Mouse (Mus musculus): ENCODE results near the gene Gm38392. TPM values are rescaled to one million over a fixed set of nuclear protein-coding genes. Genes with fewer than 3 reads are reported as not detected.
"Not testable (repeated sequence)": the region's sequence is repeated elsewhere in the genome, so short reads cannot be mapped to it uniquely, and the experiment has no call there.

Gm38392 gene
- polyA plus RNA-seq, 1 experiment from 2014 or later = not detected

DNA sequence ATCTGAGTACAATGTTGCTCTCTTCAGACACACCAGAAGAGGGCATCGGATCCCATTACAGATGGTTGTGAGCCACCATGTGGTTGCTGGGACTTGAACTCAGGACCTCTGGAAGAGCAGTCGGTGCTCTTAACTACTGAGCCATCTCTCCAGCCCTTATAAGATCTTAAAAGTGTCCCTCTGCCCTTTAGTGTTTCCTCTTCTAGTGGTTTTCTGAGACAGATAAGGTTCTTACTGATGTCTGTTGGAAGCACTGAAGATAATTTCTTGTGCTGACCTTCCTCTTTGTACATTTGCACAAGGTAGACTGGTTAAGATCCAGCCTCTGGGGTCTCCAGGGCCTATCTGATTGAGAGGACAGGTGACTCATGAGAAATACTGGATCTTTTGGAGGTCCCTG, 15.7 kb downstream of the Gm38392 start:
- not testable (repeated sequence) for H3K36me3 ChIP-seq; H3K27ac ChIP-seq (replicated peaks); H3K4me3 ChIP-seq; H3K27me3 ChIP-seq (ENCODE audit: low read depth, poor library complexity, severe bottlenecking); DNase-seq (ENCODE audit: low spot score); H3K4me1 ChIP-seq; H3K9me3 ChIP-seq (replicated peaks)
- 86% methylated on average over 2 of the region's 2 CpGs for WGBS

DNA sequence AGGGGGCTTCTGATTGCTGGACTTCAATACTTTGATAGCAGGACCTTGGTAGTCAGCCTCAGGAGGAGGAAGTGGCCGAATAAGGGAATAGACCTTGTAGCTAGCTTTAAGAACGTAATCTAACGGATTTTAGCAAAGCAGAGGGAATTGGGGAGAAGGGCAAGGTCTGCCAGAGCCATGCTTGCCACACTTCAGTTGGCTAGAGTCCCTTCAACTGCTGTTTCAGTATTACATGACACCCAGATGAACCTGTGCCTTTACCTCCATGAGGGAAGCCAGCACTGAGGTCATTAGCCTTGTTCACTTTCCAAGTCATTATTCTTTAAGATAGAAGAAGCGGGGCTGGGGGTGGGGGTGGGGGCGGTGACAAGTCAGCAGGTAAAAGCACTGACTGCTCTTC, 18.0 kb downstream of the Gm38392 start:
- Histone ChIP-seq H3K27ac (replicated peaks) (no peak overlapping the region), H3K36me3 (no peaks in the 10 kb centered on the region), H3K4me3 (no peak overlapping the region), H3K27me3 (ENCODE audit: low read depth, poor library complexity, severe bottlenecking) (no peaks in the 10 kb centered on the region), H3K9me3 (replicated peaks) (no peaks in the 10 kb centered on the region), H3K4me1 (no peaks in the 10 kb centered on the region)
- DNase-seq (ENCODE audit: low spot score) = no peak
- 92% methylated on average over 5 of the region's 5 CpGs for WGBS

DNA sequence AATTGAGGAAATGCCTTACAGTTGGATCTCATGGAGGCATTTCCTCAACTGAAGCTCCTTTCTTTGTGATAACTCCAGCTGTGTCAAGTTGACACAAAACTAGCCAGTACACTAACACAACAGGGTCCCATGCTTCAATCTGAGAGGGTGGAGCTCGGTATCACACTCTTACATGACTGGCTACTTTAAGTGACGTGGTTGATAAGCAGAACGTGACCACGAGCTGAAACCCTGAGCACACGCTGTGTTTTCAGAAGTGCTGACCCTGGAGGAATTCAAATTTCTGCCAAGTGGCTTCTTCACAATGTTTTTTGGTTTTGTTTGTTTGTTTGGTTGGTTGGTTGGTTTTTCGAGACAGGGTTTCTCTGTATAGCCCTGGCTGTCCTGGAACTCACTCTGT, 19.0 kb downstream of the Gm38392 start:
- not testable (repeated sequence) for H3K4me1 ChIP-seq; H3K36me3 ChIP-seq; H3K4me3 ChIP-seq; H3K27ac ChIP-seq (replicated peaks); H3K9me3 ChIP-seq (replicated peaks); DNase-seq (ENCODE audit: low spot score); H3K27me3 ChIP-seq (ENCODE audit: low read depth, poor library complexity, severe bottlenecking)
- 86% methylated on average over 6 of the region's 6 CpGs for WGBS

DNA sequence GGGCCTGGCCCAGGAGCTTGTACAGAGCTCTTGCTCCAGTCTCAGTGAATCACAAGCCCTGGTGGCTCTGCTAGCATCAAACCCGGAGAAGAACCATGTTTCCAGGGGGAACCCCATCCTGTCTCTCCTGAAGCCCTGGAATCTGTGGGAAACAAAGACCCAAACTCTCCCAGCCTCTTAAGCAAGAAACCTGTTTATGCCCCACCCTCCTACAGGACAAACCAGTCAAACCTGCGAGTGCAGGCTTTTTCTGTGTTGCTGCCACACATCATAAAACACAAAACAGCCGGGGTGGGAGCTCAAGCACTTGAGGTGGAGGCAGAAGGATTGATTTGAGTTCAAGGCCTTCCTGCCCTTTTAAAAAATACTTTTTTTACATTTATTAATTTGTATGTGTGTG, 24.7 kb downstream of the Gm38392 start:
- Histone ChIP-seq H3K27ac (replicated peaks) (no peak overlapping the region), H3K27me3 (ENCODE audit: low read depth, poor library complexity, severe bottlenecking) (peaks cover 11% of the 10 kb centered on the region), H3K9me3 (replicated peaks) (no peaks in the 10 kb centered on the region), H3K36me3 (no peaks in the 10 kb centered on the region), H3K4me1 (no peaks in the 10 kb centered on the region), H3K4me3 (no peak overlapping the region)
- 83% methylated on average over 3 of the region's 3 CpGs for WGBS
- no peak for DNase-seq (ENCODE audit: low spot score)

DNA sequence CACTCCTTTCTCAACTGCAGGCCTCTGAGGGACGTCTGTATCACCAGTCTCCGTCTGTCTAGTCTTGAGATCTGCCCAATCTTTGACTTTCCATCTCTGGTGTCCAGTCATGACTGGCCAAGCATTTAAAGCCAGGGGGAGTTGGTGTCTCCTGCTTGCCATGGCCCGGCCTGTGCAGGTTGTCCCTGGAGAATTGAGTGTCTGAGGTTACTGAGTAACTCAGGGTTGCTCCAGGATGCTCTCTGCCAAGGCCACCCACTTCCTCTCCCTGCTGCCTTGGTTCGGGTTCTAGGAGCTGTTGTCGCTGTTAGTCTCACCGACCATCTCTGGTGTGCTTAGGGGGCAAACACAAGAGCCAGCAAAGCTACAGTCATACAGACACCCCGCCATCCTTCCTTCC, 30.6 kb downstream of the Gm38392 start:
- H3K9me3 ChIP-seq (replicated peaks) = no peaks in the 10 kb centered on the region
- no peak overlapping the region for H3K27ac ChIP-seq (replicated peaks)
- no peak for DNase-seq (ENCODE audit: low spot score)
- H3K4me3 ChIP-seq = no peak overlapping the region
- peaks cover 15% of the 10 kb centered on the region for H3K4me1 ChIP-seq
- H3K27me3 ChIP-seq (ENCODE audit: low read depth, poor library complexity, severe bottlenecking) = peaks cover 71% of the 10 kb centered on the region
- 82% methylated on average over 7 of the region's 7 CpGs for WGBS
- H3K36me3 ChIP-seq = no peaks in the 10 kb centered on the region

DNA sequence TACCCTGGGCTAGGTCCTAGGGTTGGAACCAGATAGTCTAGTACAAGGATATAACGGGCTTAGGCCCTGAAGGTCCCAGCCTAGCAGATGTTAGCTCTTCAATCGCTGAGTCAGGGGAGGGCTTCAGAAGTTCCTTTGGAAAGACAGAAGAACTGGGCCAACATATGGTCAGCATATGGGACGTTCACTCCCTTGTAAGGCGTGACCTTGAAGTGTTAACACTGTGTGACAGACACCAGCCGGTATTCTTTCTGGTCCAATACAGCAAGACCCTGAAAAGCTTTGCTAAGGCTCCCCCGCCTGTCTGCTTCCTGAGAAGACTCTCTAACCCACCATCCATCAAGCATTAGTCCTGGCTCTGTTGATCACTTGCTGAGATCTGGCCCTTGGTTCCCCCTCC, 31.1 kb downstream of the Gm38392 start:
- H3K27ac ChIP-seq (replicated peaks) = no peak overlapping the region
- no peaks in the 10 kb centered on the region for H3K9me3 ChIP-seq (replicated peaks)
- no peak for DNase-seq (ENCODE audit: low spot score)
- peaks cover 73% of the 10 kb centered on the region for H3K27me3 ChIP-seq (ENCODE audit: low read depth, poor library complexity, severe bottlenecking)
- 81% methylated on average over 6 of the region's 6 CpGs for WGBS
- H3K4me1 ChIP-seq = peaks cover 15% of the 10 kb centered on the region
- H3K4me3 ChIP-seq = no peak overlapping the region
- H3K36me3 ChIP-seq = no peaks in the 10 kb centered on the region

DNA sequence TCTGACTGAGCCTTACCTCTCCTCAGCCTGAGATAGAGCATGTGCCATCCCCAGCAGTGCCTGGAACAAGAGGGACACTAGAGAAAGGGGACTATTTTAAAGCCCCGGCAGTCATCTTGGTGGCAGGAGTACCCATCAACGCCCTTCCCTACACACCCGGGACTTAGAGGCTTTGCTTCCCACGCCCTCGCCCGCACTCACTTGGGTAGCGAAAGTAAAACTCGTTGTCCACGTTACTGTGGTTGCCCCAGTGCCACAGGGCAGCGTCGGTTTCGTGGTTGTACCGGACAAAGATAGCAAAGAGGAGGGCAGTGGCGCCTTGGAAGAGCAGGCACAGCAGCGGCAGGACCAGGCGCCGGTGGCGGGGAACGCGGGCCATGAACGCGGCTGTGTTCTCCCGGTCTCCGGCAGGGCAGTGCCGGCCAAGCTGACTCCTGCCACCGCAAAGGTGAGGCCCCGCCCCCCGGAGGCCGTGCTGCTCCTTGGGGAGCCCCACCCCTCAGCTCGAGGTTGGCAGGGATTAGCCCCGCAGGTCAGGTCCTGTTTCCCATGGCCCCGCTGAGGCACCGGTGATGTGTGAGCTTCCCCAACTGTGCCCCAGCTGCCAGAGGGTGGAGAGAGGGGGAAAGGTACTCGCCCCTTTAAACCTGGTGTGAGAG, 32.6 kb downstream of the Gm38392 start, which contains the start of gene Rhbg:
Gene Rhbg, minus strand, starts transcription at position 442 of the 659 bp plus-strand sequence.
- WGBS = 3% methylated on average over 34 of the region's 34 CpGs
- no peak within 1 kb of the TSS for H3K27ac ChIP-seq (replicated peaks)
- no peak for DNase-seq (ENCODE audit: low spot score)
- H3K4me3 ChIP-seq = peak within 1 kb of the TSS; percentile 45
- no peaks in the 10 kb centered on the region for H3K9me3 ChIP-seq (replicated peaks)
- peaks cover 73% of the 10 kb centered on the region for H3K27me3 ChIP-seq (ENCODE audit: low read depth, poor library complexity, severe bottlenecking)
- H3K4me1 ChIP-seq = peaks cover 15% of the 10 kb centered on the region
- H3K36me3 ChIP-seq = no peaks in the 10 kb centered on the region

DNA sequence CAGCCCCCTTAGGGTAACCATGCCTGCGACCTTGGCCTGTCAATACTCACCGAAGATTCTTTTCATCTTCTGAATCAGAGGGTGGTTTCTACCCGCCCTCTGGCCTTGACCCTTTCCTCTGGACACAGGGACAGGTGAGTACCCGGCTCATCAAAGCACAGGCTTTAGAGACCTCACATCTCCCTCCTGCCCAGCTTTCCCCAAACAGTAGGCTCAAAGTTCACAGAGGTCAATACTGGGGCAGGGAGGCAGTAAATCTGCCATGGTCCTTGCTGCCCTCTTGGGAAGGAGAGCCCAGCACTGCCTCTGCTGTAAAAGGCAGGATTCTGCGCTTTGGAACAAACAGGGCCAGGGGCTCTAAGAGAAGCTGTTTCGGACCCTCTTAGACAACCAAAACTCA, 34.3 kb downstream of the Gm38392 start:
- WGBS = 73% methylated on average over 6 of the region's 6 CpGs
- peaks cover 19% of the 10 kb centered on the region for H3K4me1 ChIP-seq
- peaks cover 80% of the 10 kb centered on the region for H3K27me3 ChIP-seq (ENCODE audit: low read depth, poor library complexity, severe bottlenecking)
- no peaks in the 10 kb centered on the region for H3K9me3 ChIP-seq (replicated peaks)
- H3K27ac ChIP-seq (replicated peaks) = no peak overlapping the region
- no peaks in the 10 kb centered on the region for H3K36me3 ChIP-seq
- H3K4me3 ChIP-seq = no peak overlapping the region
- no peak for DNase-seq (ENCODE audit: low spot score)

DNA sequence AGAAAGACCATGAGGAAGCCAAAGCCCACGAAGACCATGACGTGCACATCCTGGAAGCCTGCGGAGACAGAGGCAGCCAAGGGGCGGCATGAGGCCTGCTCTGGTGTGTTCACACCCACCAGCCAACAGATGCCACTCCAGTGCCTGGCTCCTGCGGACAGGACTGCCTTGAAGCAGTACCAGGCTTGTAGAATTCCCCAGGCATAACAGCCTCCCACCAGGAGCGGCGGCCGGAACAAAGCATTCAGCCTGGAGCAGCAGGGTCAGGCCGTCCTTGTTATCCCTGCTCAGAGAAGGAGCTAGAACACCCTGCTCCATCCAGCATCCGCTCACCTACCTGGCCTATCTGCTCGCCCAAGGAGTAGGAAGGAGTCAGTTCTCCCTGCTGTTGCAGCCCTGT, 38.6 kb downstream of the Gm38392 start:
- Histone ChIP-seq H3K27ac (replicated peaks) (0 out of 2 replicates have a peak overlapping the region, but pooled peaks have one; percentile 23), H3K27me3 (ENCODE audit: low read depth, poor library complexity, severe bottlenecking) (peaks cover 80% of the 10 kb centered on the region), H3K4me3 (no peak overlapping the region), H3K36me3 (no peaks in the 10 kb centered on the region), H3K9me3 (replicated peaks) (no peaks in the 10 kb centered on the region), H3K4me1 (peaks cover 5% of the 10 kb centered on the region; the same call in 1 of the 2 replicates)
- WGBS = 70% methylated on average over 11 of the region's 11 CpGs
- no peak for DNase-seq (ENCODE audit: low spot score)

DNA sequence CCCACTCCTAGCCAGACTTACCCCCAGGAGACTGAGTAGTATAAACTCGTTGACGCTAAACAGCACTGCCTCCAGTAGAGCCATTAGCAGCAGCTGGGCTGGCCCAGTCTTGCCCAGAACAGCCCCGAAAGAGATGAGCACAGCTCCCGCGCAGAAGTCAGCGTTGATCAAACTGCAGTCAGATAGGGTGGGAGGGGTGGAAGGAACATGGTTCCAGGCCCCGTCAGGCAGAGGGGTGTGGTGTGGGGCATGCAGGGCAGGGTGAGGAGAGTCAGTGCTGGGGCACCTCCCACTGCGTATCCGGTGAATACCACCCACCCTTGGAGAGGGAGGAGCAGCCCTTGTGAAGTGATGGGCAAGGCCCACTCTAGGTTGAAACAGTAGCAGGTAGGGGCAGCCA, 39.3 kb downstream of the Gm38392 start:
- no peaks in the 10 kb centered on the region for H3K36me3 ChIP-seq
- DNase-seq (ENCODE audit: low spot score) = no peak
- WGBS = 75% methylated on average over 9 of the region's 9 CpGs
- H3K27ac ChIP-seq (replicated peaks) = no peak overlapping the region
- H3K27me3 ChIP-seq (ENCODE audit: low read depth, poor library complexity, severe bottlenecking) = peaks cover 80% of the 10 kb centered on the region
- H3K4me1 ChIP-seq = peaks cover 13% of the 10 kb centered on the region; the same call in 1 of the 2 replicates
- H3K9me3 ChIP-seq (replicated peaks) = no peaks in the 10 kb centered on the region
- H3K4me3 ChIP-seq = no peak overlapping the region

DNA sequence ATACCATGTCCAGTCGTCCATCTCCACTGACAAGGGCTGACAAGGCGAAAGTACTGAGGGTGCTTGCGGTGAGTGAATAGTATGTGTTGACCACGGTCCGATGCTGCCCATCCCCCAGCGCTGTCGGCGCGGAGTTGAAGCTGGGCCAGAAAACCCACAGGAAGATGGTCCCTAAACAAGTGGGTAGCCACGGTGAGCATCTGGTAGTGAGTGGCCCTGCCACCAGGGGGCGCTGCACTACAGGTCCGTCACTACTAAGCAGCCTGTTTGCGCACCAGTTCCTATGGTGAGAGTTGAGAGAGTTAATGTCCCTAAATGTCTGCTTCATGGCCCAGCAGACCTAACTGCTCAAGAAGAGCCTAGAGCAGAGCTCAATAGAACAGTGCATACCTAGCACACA, 41.2 kb downstream of the Gm38392 start:
- no peak overlapping the region for H3K4me3 ChIP-seq
- peaks cover 28% of the 10 kb centered on the region for H3K4me1 ChIP-seq
- DNase-seq (ENCODE audit: low spot score) = peak; percentile 74
- no peaks in the 10 kb centered on the region for H3K36me3 ChIP-seq
- H3K27me3 ChIP-seq (ENCODE audit: low read depth, poor library complexity, severe bottlenecking) = peaks cover 83% of the 10 kb centered on the region
- no peak overlapping the region for H3K27ac ChIP-seq (replicated peaks)
- WGBS = 24% methylated on average over 13 of the region's 13 CpGs
- no peaks in the 10 kb centered on the region for H3K9me3 ChIP-seq (replicated peaks)

DNA sequence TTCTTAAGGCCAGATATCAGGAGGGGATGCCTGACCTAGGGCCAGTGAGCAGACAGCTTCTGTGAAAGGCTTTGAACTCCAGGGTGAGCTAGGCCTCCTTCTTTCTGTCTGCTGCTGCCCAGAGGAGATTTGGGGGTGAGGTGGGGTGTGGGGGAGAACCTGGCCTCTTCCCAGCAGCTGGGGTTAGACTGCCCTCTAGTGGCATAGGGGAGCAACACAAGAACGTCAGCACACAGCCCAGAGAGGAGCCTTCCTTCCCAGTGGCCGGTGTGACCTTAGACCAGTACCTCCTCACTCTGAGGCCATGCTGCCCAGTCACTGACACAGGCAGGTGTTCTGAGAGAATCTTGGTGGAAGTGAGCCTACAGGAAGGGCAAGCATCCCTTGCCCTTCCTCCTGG, 42.9 kb downstream of the Gm38392 start:
- H3K27ac ChIP-seq (replicated peaks) = no peak overlapping the region
- no peaks in the 10 kb centered on the region for H3K36me3 ChIP-seq
- WGBS = 7% methylated on average over 2 of the region's 2 CpGs
- peaks cover 100% of the 10 kb centered on the region for H3K27me3 ChIP-seq (ENCODE audit: low read depth, poor library complexity, severe bottlenecking)
- H3K4me1 ChIP-seq = peaks cover 42% of the 10 kb centered on the region
- H3K9me3 ChIP-seq (replicated peaks) = no peaks in the 10 kb centered on the region
- H3K4me3 ChIP-seq = no peak overlapping the region
- DNase-seq (ENCODE audit: low spot score) = peak; percentile 69

DNA sequence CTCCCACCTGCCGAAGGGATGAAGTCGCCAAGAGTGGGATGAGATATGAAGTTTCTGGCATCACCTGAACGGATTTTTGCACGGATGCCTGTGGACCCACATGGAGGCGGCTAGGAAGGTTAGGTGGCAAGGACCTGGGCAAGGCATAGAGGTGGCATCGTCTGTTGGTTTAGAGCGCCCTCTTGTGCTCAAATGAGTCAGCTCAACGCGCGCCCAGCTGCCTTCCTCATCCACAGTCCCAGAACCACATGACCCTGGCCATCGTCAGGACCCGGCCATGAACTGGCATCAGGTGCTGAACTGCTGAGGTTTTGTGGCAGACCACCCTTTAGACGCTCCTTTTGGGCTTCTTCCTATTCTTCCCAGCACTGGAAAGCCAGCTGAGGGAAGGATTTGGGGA, 44.5 kb downstream of the Gm38392 start:
- Histone ChIP-seq H3K4me1 (peaks cover 53% of the 10 kb centered on the region), H3K4me3 (no peak overlapping the region), H3K9me3 (replicated peaks) (no peaks in the 10 kb centered on the region), H3K27ac (replicated peaks) (no peak overlapping the region), H3K36me3 (no peaks in the 10 kb centered on the region), H3K27me3 (ENCODE audit: low read depth, poor library complexity, severe bottlenecking) (peaks cover 100% of the 10 kb centered on the region)
- DNase-seq (ENCODE audit: low spot score) = peak; percentile 81
- 2% methylated on average over 13 of the region's 13 CpGs for WGBS

All from midbrain, embryonic 10.5 days (tissue).